Mouse (Mus musculus): ENCODE measurements around the gene Cdh1. TPM values are rescaled to one million over a fixed set of nuclear protein-coding genes. Genes with fewer than 3 reads are reported as not detected.

Cdh1 gene
- total and polyA plus RNA-seq, 3 experiments: not detected

- DNase-seq (ENCODE audit: low read depth, low spot score): no peak
- Histone ChIP-seq H3K27ac (ENCODE audit: control insufficient read depth, low read depth, low read length) (no peak overlapping the region), H3K4me1 (ENCODE audit: control insufficient read depth in 1 of 2, insufficient read depth in 2 of 2, low read length in 2 of 2) (peaks cover 4 to 6% of the 10 kb centered on the region in 2 experiments), H3K36me3 (ENCODE audit: control insufficient read depth in 1 of 2, insufficient read depth in 2 of 2, low read length in 2 of 2) (peaks cover 0 to 2% of the 10 kb centered on the region in 2 experiments; a peak in 1 of 4 replicates), H3K27me3 (ENCODE audit: control insufficient read depth in 1 of 2, insufficient read depth in 2 of 2, low read length in 2 of 2) (no peaks in the 10 kb centered on the region), H3K9me3 (replicated peaks; ENCODE audit: insufficient read depth, low read length) (no peaks in the 10 kb centered on the region), H3K79me2 (ENCODE audit: control insufficient read depth, insufficient read depth, low read length, poor library complexity) (no peaks in the 10 kb centered on the region), H3K4me3 (ENCODE audit: control insufficient read depth in 1 of 2, insufficient read depth in 1 of 2, low read depth in 2 of 2, low read length in 2 of 2) (no peak overlapping the region), H3K9ac (ENCODE audit: control insufficient read depth, low read depth, low read length, poor library complexity, severe bottlenecking) (no peak overlapping the region)
- no peak for TF ChIP-seq SIN3A (IDR thresholded peaks at IDR 0.05; ENCODE audit: low read length)
- TF ChIP-seq ZNF384 (IDR thresholded peaks at IDR 0.05; ENCODE audit: low read depth, low read length): peak; percentile 48
Observed at GRCm38 (mm10) chr8:106640921-106641320, 37.8 kb downstream of the Cdh1 start.

DNA sequence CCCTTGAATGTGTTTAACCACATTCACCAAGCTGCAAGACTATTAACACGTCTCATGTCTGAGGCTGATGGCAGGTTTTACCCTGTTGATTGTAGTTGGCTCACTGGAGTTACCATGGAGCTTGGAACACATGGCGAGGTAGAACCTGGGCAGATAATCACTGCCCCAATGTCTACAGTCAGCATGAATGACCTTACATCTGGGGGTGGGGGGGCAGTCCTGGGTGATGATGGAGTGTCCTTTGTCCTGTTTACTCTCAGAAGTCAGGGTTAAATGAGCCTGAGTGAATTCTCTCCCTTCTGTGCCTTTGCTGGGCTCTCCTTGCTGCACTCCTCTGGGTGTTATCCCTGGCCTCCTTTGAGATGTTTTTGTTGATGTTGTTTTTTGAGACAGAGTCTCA, 39.0 kb downstream of the Cdh1 start:
- H3K9ac ChIP-seq (ENCODE audit: control insufficient read depth, low read depth, low read length, poor library complexity, severe bottlenecking): no peak overlapping the region
- no peak for DNase-seq (ENCODE audit: low read depth, low spot score)
- no peaks in the 10 kb centered on the region for H3K79me2 ChIP-seq (ENCODE audit: control insufficient read depth, insufficient read depth, low read length, poor library complexity)
- peaks cover 4 to 6% of the 10 kb centered on the region in 2 experiments for H3K4me1 ChIP-seq (ENCODE audit: control insufficient read depth in 1 of 2, insufficient read depth in 2 of 2, low read length in 2 of 2)
- H3K27ac ChIP-seq (ENCODE audit: control insufficient read depth, low read depth, low read length): no peak overlapping the region
- H3K36me3 ChIP-seq (ENCODE audit: control insufficient read depth in 1 of 2, insufficient read depth in 2 of 2, low read length in 2 of 2): peaks cover 0 to 2% of the 10 kb centered on the region in 2 experiments; a peak in 1 of 4 replicates
- H3K27me3 ChIP-seq (ENCODE audit: control insufficient read depth in 1 of 2, insufficient read depth in 2 of 2, low read length in 2 of 2): no peaks in the 10 kb centered on the region
- TF ChIP-seq MYC (IDR thresholded peaks at IDR 0.05; ENCODE audit: low read depth, low read length) (no peak), MAFK (IDR thresholded peaks at IDR 0.05; ENCODE audit: borderline replicate concordance, low read depth, low read length) (no peak), MAZ (IDR thresholded peaks at IDR 0.05; ENCODE audit: low read depth, low read length) (no peak), TCF12 (IDR thresholded peaks at IDR 0.05; ENCODE audit: low read depth, low read length) (no peak), RCOR1 (IDR thresholded peaks at IDR 0.05; ENCODE audit: low read depth, low read length) (no peak), ELF1 (IDR thresholded peaks at IDR 0.05; ENCODE audit: low read depth, low read length) (no peak), RAD21 (IDR thresholded peaks at IDR 0.05; ENCODE audit: low read depth, low read length) (no peak), SMC3 (IDR thresholded peaks at IDR 0.05; ENCODE audit: low read depth, low read length) (no peak), CHD2 (IDR thresholded peaks at IDR 0.05; ENCODE audit: low read length) (no peak), ZNF384 (IDR thresholded peaks at IDR 0.05; ENCODE audit: low read depth, low read length) (no peak), ZMIZ1 (IDR thresholded peaks at IDR 0.05; ENCODE audit: low read depth, low read length) (no peak), HCFC1 (IDR thresholded peaks at IDR 0.05; ENCODE audit: low read depth, low read length) (no peak), POLR2AphosphoS2 (IDR thresholded peaks at IDR 0.05; ENCODE audit: low read length) (no peak)
- H3K9me3 ChIP-seq (replicated peaks; ENCODE audit: insufficient read depth, low read length): no peaks in the 10 kb centered on the region
- no peak overlapping the region for H3K4me3 ChIP-seq (ENCODE audit: control insufficient read depth in 1 of 2, insufficient read depth in 1 of 2, low read depth in 2 of 2, low read length in 2 of 2)

GRCm38 (mm10) chr8:106643100-106643499, 39.9 kb downstream of the Cdh1 start:
- peak; percentile 72 for DNase-seq (ENCODE audit: low read depth, low spot score)
- peaks cover 4 to 6% of the 10 kb centered on the region in 2 experiments for H3K4me1 ChIP-seq (ENCODE audit: control insufficient read depth in 1 of 2, insufficient read depth in 2 of 2, low read length in 2 of 2)
- H3K79me2 ChIP-seq (ENCODE audit: control insufficient read depth, insufficient read depth, low read length, poor library complexity): no peaks in the 10 kb centered on the region
- H3K9me3 ChIP-seq (replicated peaks; ENCODE audit: insufficient read depth, low read length): no peaks in the 10 kb centered on the region
- peaks cover 0 to 2% of the 10 kb centered on the region in 2 experiments; a peak in 1 of 4 replicates for H3K36me3 ChIP-seq (ENCODE audit: control insufficient read depth in 1 of 2, insufficient read depth in 2 of 2, low read length in 2 of 2)
- no peak overlapping the region for H3K4me3 ChIP-seq (ENCODE audit: control insufficient read depth in 1 of 2, insufficient read depth in 1 of 2, low read depth in 2 of 2, low read length in 2 of 2)
- H3K9ac ChIP-seq (ENCODE audit: control insufficient read depth, low read depth, low read length, poor library complexity, severe bottlenecking): no peak overlapping the region
- peak overlapping the region; percentile 15; the same call in 1 of the 2 replicates for H3K27ac ChIP-seq (ENCODE audit: control insufficient read depth, low read depth, low read length)
- TF ChIP-seq ZC3H11A (IDR thresholded peaks at IDR 0.05; ENCODE audit: low read depth, low read length): no peak
- TF ChIP-seq TCF12 (IDR thresholded peaks at IDR 0.05; ENCODE audit: low read depth, low read length): 0 out of 2 replicates have a peak, but pooled peaks have one; percentile 16
- TF ChIP-seq MXI1 (IDR thresholded peaks at IDR 0.05; ENCODE audit: low read depth, low read length): peak; percentile 70
- peak in 1 of 2 experiments; percentile 40; a peak in 2 of 4 replicates for TF ChIP-seq EP300 (IDR thresholded peaks at IDR 0.05; ENCODE audit: low read depth in 1 of 2, low read length in 2 of 2)
- TF ChIP-seq NELFE (IDR thresholded peaks at IDR 0.05; ENCODE audit: low read depth, low read length): no peak
- peak; percentile 34; the same call in 1 of the 2 replicates for TF ChIP-seq ELF1 (IDR thresholded peaks at IDR 0.05; ENCODE audit: low read depth, low read length)
- TF ChIP-seq MYB (IDR thresholded peaks at IDR 0.05; ENCODE audit: low read depth, low read length): no peak
- TF ChIP-seq MAZ (IDR thresholded peaks at IDR 0.05; ENCODE audit: low read depth, low read length): no peak
- no peaks in the 10 kb centered on the region for H3K27me3 ChIP-seq (ENCODE audit: control insufficient read depth in 1 of 2, insufficient read depth in 2 of 2, low read length in 2 of 2)

All from MEL (cell line).